Mouse (Mus musculus): Measurements from ENCODE around the gene Mocs2.

Mocs2 gene

GRCm38 (mm10) chr13:114840545-114840944 lies 22.5 kb downstream of the Mocs2 start:
- Histone ChIP-seq H3K9me3 (ENCODE audit: low read length) (no peaks in the 10 kb centered on the region), H3K27me3 (ENCODE audit: insufficient read depth, low read length) (peaks cover 6% of the 10 kb centered on the region; the same call in 1 of the 2 replicates), H3K36me3 (ENCODE audit: insufficient read depth, low read length) (no peaks in the 10 kb centered on the region), H3K4me1 (replicated peaks; ENCODE audit: low read depth, low read length) (no peaks in the 10 kb centered on the region), H3K4me3 (replicated peaks; ENCODE audit: low read length) (no peak overlapping the region)
- TF ChIP-seq NANOG (IDR thresholded peaks at IDR 0.05; ENCODE audit: borderline replicate concordance, low read length): no peak
- no peak for TF ChIP-seq CTCF (conservative IDR thresholded peaks at IDR 0.05; ENCODE audit: low read length)
- TF ChIP-seq POU5F1 (IDR thresholded peaks at IDR 0.05; ENCODE audit: borderline replicate concordance, low read length): no peak

GRCm38 (mm10) chr13:114843318-114843717 lies 25.3 kb downstream of the Mocs2 start:
- H3K9me3 ChIP-seq (ENCODE audit: low read length): no peaks in the 10 kb centered on the region
- TF ChIP-seq CTCF (conservative IDR thresholded peaks at IDR 0.05; ENCODE audit: low read length) (no peak), POU5F1 (IDR thresholded peaks at IDR 0.05; ENCODE audit: borderline replicate concordance, low read length) (no peak), NANOG (IDR thresholded peaks at IDR 0.05; ENCODE audit: borderline replicate concordance, low read length) (no peak)

GRCm38 (mm10) chr13:114845804-114846203 lies 27.8 kb downstream of the Mocs2 start:
- Histone ChIP-seq H3K4me3 (replicated peaks; ENCODE audit: low read length) (no peak overlapping the region), H3K36me3 (ENCODE audit: insufficient read depth, low read length) (no peaks in the 10 kb centered on the region), H3K9me3 (ENCODE audit: low read length) (no peaks in the 10 kb centered on the region), H3K27me3 (ENCODE audit: insufficient read depth, low read length) (0 out of 2 replicates have a peak, but pooled peaks cover 3% of the 10 kb centered on the region), H3K4me1 (replicated peaks; ENCODE audit: low read depth, low read length) (no peaks in the 10 kb centered on the region)
- no peak for TF ChIP-seq POU5F1 (IDR thresholded peaks at IDR 0.05; ENCODE audit: borderline replicate concordance, low read length)
- TF ChIP-seq CTCF (conservative IDR thresholded peaks at IDR 0.05; ENCODE audit: low read length): no peak
- TF ChIP-seq NANOG (IDR thresholded peaks at IDR 0.05; ENCODE audit: borderline replicate concordance, low read length): no peak

More at GRCm38 (mm10) chr13:114843318-114843717, 25.3 kb downstream of the Mocs2 start:
- Histone ChIP-seq H3K36me3 (ENCODE audit: insufficient read depth, low read length) (no peaks in the 10 kb centered on the region), H3K4me3 (replicated peaks; ENCODE audit: low read length) (no peak overlapping the region), H3K4me1 (replicated peaks; ENCODE audit: low read depth, low read length) (no peaks in the 10 kb centered on the region), H3K27me3 (ENCODE audit: insufficient read depth, low read length) (peaks cover 6% of the 10 kb centered on the region; the same call in 1 of the 2 replicates)

GRCm38 (mm10) chr13:114848945-114849344 lies 30.9 kb downstream of the Mocs2 start:
- TF ChIP-seq CTCF (conservative IDR thresholded peaks at IDR 0.05; ENCODE audit: low read length): no peak
- no peak for TF ChIP-seq POU5F1 (IDR thresholded peaks at IDR 0.05; ENCODE audit: borderline replicate concordance, low read length)
- TF ChIP-seq NANOG (IDR thresholded peaks at IDR 0.05; ENCODE audit: borderline replicate concordance, low read length): no peak
- no peaks in the 10 kb centered on the region for H3K27me3 ChIP-seq (ENCODE audit: insufficient read depth, low read length)
- no peaks in the 10 kb centered on the region for H3K36me3 ChIP-seq (ENCODE audit: insufficient read depth, low read length)
- H3K4me3 ChIP-seq (replicated peaks; ENCODE audit: low read length): no peak overlapping the region
- no peaks in the 10 kb centered on the region for H3K9me3 ChIP-seq (ENCODE audit: low read length)
- H3K4me1 ChIP-seq (replicated peaks; ENCODE audit: low read depth, low read length): no peaks in the 10 kb centered on the region

- H3K9me3 ChIP-seq (ENCODE audit: low read length): no peaks in the 10 kb centered on the region
- H3K4me3 ChIP-seq (replicated peaks; ENCODE audit: low read length): no peak overlapping the region
- H3K27me3 ChIP-seq (ENCODE audit: insufficient read depth, low read length): no peaks in the 10 kb centered on the region
- H3K36me3 ChIP-seq (ENCODE audit: insufficient read depth, low read length): no peaks in the 10 kb centered on the region
- no peaks in the 10 kb centered on the region; the same call in 1 of the 2 replicates for H3K4me1 ChIP-seq (replicated peaks; ENCODE audit: low read depth, low read length)
- TF ChIP-seq NANOG (IDR thresholded peaks at IDR 0.05; ENCODE audit: borderline replicate concordance, low read length) (no peak), CTCF (conservative IDR thresholded peaks at IDR 0.05; ENCODE audit: low read length) (no peak), POU5F1 (IDR thresholded peaks at IDR 0.05; ENCODE audit: borderline replicate concordance, low read length) (no peak)
Observed at GRCm38 (mm10) chr13:114852264-114853111, 34.5 kb downstream of the Mocs2 start.

- no peaks in the 10 kb centered on the region for H3K9me3 ChIP-seq (ENCODE audit: low read length)
- no peaks in the 10 kb centered on the region; the same call in 1 of the 2 replicates for H3K4me1 ChIP-seq (replicated peaks; ENCODE audit: low read depth, low read length)
- no peak for TF ChIP-seq POU5F1 (IDR thresholded peaks at IDR 0.05; ENCODE audit: borderline replicate concordance, low read length)
- no peak for TF ChIP-seq NANOG (IDR thresholded peaks at IDR 0.05; ENCODE audit: borderline replicate concordance, low read length)
- TF ChIP-seq CTCF (conservative IDR thresholded peaks at IDR 0.05; ENCODE audit: low read length): no peak
- no peaks in the 10 kb centered on the region for H3K27me3 ChIP-seq (ENCODE audit: insufficient read depth, low read length)
- H3K36me3 ChIP-seq (ENCODE audit: insufficient read depth, low read length): no peaks in the 10 kb centered on the region
- no peak overlapping the region for H3K4me3 ChIP-seq (replicated peaks; ENCODE audit: low read length)
Observed at GRCm38 (mm10) chr13:114853152-114853551, 35.1 kb downstream of the Mocs2 start.

- Histone ChIP-seq H3K36me3 (ENCODE audit: insufficient read depth, low read length) (no peaks in the 10 kb centered on the region), H3K4me1 (replicated peaks; ENCODE audit: low read depth, low read length) (no peaks in the 10 kb centered on the region; the same call in 1 of the 2 replicates), H3K9me3 (ENCODE audit: low read length) (no peaks in the 10 kb centered on the region), H3K27me3 (ENCODE audit: insufficient read depth, low read length) (no peaks in the 10 kb centered on the region), H3K4me3 (replicated peaks; ENCODE audit: low read length) (no peak overlapping the region)
- TF ChIP-seq POU5F1 (IDR thresholded peaks at IDR 0.05; ENCODE audit: borderline replicate concordance, low read length) (no peak), CTCF (conservative IDR thresholded peaks at IDR 0.05; ENCODE audit: low read length) (no peak), NANOG (IDR thresholded peaks at IDR 0.05; ENCODE audit: borderline replicate concordance, low read length) (no peak)
Observed at GRCm38 (mm10) chr13:114854023-114854422, 36.0 kb downstream of the Mocs2 start.

GRCm38 (mm10) chr13:114854428-114854827 lies 36.4 kb downstream of the Mocs2 start:
- H3K36me3 ChIP-seq (ENCODE audit: insufficient read depth, low read length): no peaks in the 10 kb centered on the region

More at GRCm38 (mm10) chr13:114854428-114854827, 36.4 kb downstream of the Mocs2 start:
- no peaks in the 10 kb centered on the region for H3K9me3 ChIP-seq (ENCODE audit: low read length)
- TF ChIP-seq NANOG (IDR thresholded peaks at IDR 0.05; ENCODE audit: borderline replicate concordance, low read length): no peak
- TF ChIP-seq POU5F1 (IDR thresholded peaks at IDR 0.05; ENCODE audit: borderline replicate concordance, low read length): no peak
- TF ChIP-seq CTCF (conservative IDR thresholded peaks at IDR 0.05; ENCODE audit: low read length): no peak
- H3K4me3 ChIP-seq (replicated peaks; ENCODE audit: low read length): no peak overlapping the region
- H3K4me1 ChIP-seq (replicated peaks; ENCODE audit: low read depth, low read length): no peaks in the 10 kb centered on the region; the same call in 1 of the 2 replicates
- H3K27me3 ChIP-seq (ENCODE audit: insufficient read depth, low read length): no peaks in the 10 kb centered on the region
